Mouse (Mus musculus) heart, postnatal 0 days (tissue): ENCODE results near the gene Glg1. TPM values are rescaled to one million over a fixed set of nuclear protein-coding genes. Genes with fewer than 3 reads are reported as not detected.
"Not testable (repeated sequence)": the region's sequence is repeated elsewhere in the genome, so short reads cannot be mapped to it uniquely, and the experiment has no call there.

Source experiments
- ATAC-seq: fragments of 200-750 bp; cut with Nextera tagmentation; 2 replicates; pipeline ENCODE4 v1.8.0; 2017; ENCODE audit warnings: low read depth, moderate number of reproducible peaks, moderate library complexity; ENCODE audit not compliant: insufficient read depth
- DNase-seq: peaks from one replicate; pipeline ENCODE4 v3.0.0-alpha.2; 2016; ENCODE audit warnings: low spot score
- H3K27ac ChIP-seq: fragments of 300-500 bp; sonication (generic); 2 replicates; pipeline ENCODE4 v1.5.1; 2014; ENCODE audit warnings: low read depth, mild to moderate bottlenecking
- H3K27me3 ChIP-seq: fragments of 300-500 bp; sonication (generic); 2 replicates; pipeline ENCODE4 v1.6.1; 2014; ENCODE audit warnings: low read length, mixed read lengths; ENCODE audit not compliant: control insufficient read depth, insufficient read depth
- H3K36me3 ChIP-seq: fragments of 300-500 bp; sonication (generic); replicated peaks from 2 replicates; pipeline ENCODE4 v1.6.1; 2014; ENCODE audit warnings: low read length, mixed read lengths; ENCODE audit not compliant: control insufficient read depth, insufficient read depth
- H3K4me1 ChIP-seq: fragments of 300-500 bp; sonication (generic); 2 replicates; pipeline ENCODE4 v1.6.1; 2014; ENCODE audit warnings: antibody characterized with exemption; ENCODE audit not compliant: control insufficient read depth, insufficient read depth
- H3K4me2 ChIP-seq: fragments of 300-500 bp; sonication (generic); 2 replicates; pipeline ENCODE4 v1.6.1; 2014; ENCODE audit warnings: low read depth, mild to moderate bottlenecking, low read length, moderate library complexity
- H3K4me3 ChIP-seq: fragments of 300-500 bp; sonication (generic); 2 replicates; pipeline ENCODE4 v1.5.1; 2014; ENCODE audit warnings: low read depth, low read length
- H3K9ac ChIP-seq: fragments of 300-500 bp; sonication (generic); replicated peaks from 2 replicates; pipeline ENCODE4 v1.6.1; 2014; ENCODE audit warnings: low read depth, low read length, mixed read lengths
- H3K9me3 ChIP-seq: fragments of 300-500 bp; sonication (generic); replicated peaks from 2 replicates; pipeline ENCODE4 v1.6.1; 2016; ENCODE audit warnings: low read length; ENCODE audit not compliant: control insufficient read depth
- CTCF ChIP-seq: IDR thresholded peaks from 2 replicates; pipeline ENCODE4 v1.5.1; 2016; ENCODE audit warnings: antibody characterized with exemption, control low read depth, low read depth
- EP300 ChIP-seq: IDR thresholded peaks from 2 replicates; pipeline ENCODE4 v1.6.1; 2016; ENCODE audit warnings: antibody characterized with exemption, low read depth
- WGBS: fragments of 180-500 bp; shearing (Covaris S2); extraction: QIAGEN DNeasy Blood & Tissue Kit; methylation state at CpG from one replicate; pipeline ENCODE4 v1.1.7; 2014; 5-methylcytosine and 5-hydroxymethylcytosine counted together
- polyA plus RNA-seq: library from polyadenylated mRNA; unstranded; fragments of >200 nt; fragmentation: Nextera tagmentation; extraction: Ambion mirVana; gene quantifications from 2 replicates; pipeline ENCODE4 v1.2.1, GENCODE M21; 2015
- total RNA-seq: library from RNA; depleted of rRNA; stranded (reverse); fragments of >200 nt; gene quantifications from 2 replicates; pipeline ENCODE4 v1.2.3, GENCODE M21; 2014; ENCODE audit warnings: low replicate concordance

Glg1 gene
- total and polyA plus RNA-seq, 2 experiments from 2014 or later = 37.1 to 41.9 TPM

DNA sequence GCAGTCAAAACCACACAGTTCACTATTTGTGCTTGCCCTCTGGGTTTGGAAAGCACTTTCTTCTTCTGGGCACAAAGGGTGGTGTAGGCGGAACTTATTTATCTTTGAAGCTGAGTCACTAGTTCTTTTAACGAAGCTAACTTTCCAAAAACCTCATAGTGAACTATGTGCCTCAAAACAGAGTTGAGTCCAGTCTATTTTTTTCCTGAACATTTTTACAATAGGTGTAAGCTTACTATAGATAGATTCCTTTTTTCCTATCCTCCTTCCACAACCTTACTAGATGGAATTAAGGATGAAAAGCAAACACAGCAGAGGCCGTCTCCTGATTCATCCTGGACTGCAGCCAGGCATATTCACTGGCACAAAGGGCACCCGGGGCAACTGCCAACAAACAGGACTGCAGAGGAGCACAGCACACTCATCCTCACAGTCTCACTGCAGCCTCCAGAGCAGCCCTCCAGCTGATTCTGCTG lies 73.5 kb downstream of the Glg1 start:
- TF ChIP-seq CTCF = no peak
- TF ChIP-seq EP300 = no peak
- no peak overlapping the region for H3K4me3 ChIP-seq
- ATAC-seq = no peak
- H3K4me2 ChIP-seq = no peak overlapping the region
- no peaks in the 10 kb centered on the region for H3K27me3 ChIP-seq
- H3K27ac ChIP-seq = peak overlapping the region; percentile 34; the same call in 1 of the 2 replicates
- DNase-seq = peak; percentile 53
- H3K4me1 ChIP-seq = no peaks in the 10 kb centered on the region
- peaks cover 58% of the 10 kb centered on the region for H3K36me3 ChIP-seq
- 26% methylated on average over 4 of the region's 4 CpGs for WGBS
- H3K9ac ChIP-seq = no peak overlapping the region
- H3K9me3 ChIP-seq = no peaks in the 10 kb centered on the region

DNA sequence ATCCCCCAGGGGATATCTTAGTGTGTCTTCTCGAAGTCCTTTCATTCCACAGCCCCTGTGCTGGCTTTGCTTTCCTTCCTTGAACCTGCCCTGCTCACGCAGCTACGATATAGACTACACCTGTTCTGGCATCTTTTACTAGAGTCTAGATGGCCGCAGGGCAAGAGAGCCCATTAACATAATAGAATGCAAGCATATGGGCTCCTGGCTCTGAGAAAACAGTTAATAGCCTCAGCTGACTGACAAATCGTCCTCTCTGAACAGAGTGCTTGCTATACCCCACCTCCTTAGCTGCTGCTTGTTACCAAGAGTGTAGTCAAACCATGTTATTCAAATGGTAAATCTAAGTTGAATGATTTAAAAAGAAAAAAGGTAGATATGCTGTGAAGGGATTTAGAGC lies 87.4 kb downstream of the Glg1 start:
- 77% methylated on average over 5 of the region's 5 CpGs for WGBS
- H3K27me3 ChIP-seq = no peaks in the 10 kb centered on the region
- H3K9me3 ChIP-seq = no peaks in the 10 kb centered on the region
- H3K9ac ChIP-seq = no peak overlapping the region
- DNase-seq (no peak), ATAC-seq (no peak)
- no peak overlapping the region for H3K27ac ChIP-seq
- peaks cover 79% of the 10 kb centered on the region for H3K36me3 ChIP-seq
- TF ChIP-seq CTCF = no peak
- no peak for TF ChIP-seq EP300
- H3K4me3 ChIP-seq = no peak overlapping the region
- H3K4me1 ChIP-seq = no peaks in the 10 kb centered on the region
- no peak overlapping the region for H3K4me2 ChIP-seq

DNA sequence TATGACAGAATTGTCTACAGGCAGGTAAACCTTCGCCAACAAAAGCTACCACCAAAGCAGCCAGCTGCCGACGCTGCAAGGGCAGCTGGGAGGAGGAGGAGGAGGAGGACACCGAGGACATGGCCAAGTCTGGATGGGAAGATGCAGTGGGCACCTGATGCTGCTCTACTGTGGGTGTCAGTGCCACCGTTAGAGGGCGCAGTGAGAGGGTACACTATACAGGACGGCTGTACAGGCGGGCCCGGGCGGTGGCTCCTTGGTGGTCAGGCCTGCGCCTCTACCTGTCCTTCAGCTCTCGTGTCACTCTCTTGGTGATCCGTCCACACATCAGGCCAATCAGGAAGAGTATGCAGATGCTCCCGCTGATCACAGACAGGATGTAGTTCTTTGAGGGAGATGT lies 101.4 kb downstream of the Glg1 start:
- Histone ChIP-seq H3K27me3 (no peaks in the 10 kb centered on the region), H3K27ac (no peak overlapping the region), H3K4me1 (no peaks in the 10 kb centered on the region), H3K9ac (no peak overlapping the region), H3K4me2 (no peak overlapping the region), H3K9me3 (no peaks in the 10 kb centered on the region), H3K36me3 (peaks cover 95% of the 10 kb centered on the region), H3K4me3 (no peak overlapping the region)
- ATAC-seq = peak; percentile 66; the same call in 1 of the 2 replicates
- DNase-seq = no peak
- TF ChIP-seq EP300 (no peak), CTCF (peak; percentile 56)
- WGBS = 51% methylated on average over 14 of the region's 14 CpGs

DNA sequence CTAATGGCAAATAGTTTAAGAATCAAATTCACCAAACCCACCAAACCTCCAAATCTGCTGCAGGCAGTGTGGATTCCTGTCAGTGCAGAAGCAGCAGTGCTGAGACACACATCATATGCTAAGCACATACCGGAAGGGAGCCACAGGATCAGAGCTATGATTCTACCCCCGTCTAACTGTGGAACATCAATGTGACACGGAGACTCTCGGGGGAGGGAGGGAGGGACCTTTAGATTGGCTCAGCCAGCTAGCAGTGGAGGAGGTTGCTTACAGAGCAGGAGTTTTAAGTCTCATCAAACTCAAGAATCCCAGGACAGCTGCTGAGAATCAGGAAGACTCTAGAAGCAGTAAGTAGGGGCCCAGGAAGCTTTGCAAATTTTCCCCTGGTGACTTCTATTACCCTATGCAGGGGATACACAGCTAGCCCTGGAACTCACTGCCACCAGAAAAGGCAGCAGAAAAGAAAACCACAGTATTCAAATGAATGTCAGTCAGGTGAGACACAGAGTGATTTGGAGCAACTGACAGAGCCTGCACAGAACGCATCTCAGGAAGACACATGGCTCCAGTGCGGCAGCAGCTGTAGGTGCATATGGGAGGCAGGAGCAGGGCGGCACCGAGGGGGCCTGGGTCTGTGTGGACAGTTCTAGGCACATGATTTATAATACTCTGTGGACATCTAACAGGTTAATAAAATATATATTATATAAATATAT lies 103.1 kb downstream of the Glg1 start:
- Histone ChIP-seq H3K4me1 (no peaks in the 10 kb centered on the region), H3K4me2 (no peak overlapping the region), H3K9me3 (no peaks in the 10 kb centered on the region), H3K9ac (no peak overlapping the region), H3K27ac (no peak overlapping the region), H3K4me3 (no peak overlapping the region), H3K27me3 (no peaks in the 10 kb centered on the region), H3K36me3 (peaks cover 83% of the 10 kb centered on the region)
- DNase-seq (no peak), ATAC-seq (no peak)
- TF ChIP-seq EP300 (no peak), CTCF (no peak)
- WGBS = 74% methylated on average over 8 of the region's 8 CpGs

DNA sequence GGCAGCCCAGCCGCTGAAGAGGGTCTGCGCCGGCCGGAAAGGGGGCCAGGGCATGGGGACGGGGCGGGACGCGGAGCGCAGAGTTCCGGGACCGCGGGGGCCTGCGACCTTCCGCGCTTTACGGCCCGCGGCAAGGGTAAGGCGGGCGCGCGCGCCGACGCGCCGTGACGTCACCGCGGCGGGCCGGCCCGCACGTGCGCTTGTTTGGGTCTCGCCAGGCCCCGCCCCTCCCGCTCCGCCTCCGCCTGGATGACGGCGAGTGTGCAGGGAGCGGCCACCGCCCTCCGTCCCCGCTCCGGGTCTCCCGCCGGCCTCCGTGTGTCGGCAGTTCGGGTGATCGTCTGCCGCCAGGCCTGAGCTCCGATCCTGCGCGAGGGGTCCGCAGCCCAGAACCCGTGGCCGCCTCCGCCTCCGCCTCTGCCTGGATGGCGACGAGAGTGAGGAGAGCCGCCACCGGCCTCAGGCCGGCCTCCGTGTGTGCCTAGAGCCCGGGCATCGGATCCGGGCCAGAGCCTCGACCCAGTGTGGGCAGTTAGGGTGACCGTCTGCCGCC lies 113.5 kb downstream of the Glg1 start:
- Histone ChIP-seq H3K4me2 (peak overlapping the region; percentile 85), H3K9ac (peak overlapping the region; percentile 80), H3K27ac (peak overlapping the region; percentile 68), H3K4me3 (peak overlapping the region; percentile 67)
- not testable (repeated sequence) for H3K27me3 ChIP-seq, H3K36me3 ChIP-seq, H3K9me3 ChIP-seq, H3K4me1 ChIP-seq
- peak; percentile 82 for DNase-seq
- peak; percentile 94 for ATAC-seq
- WGBS = 0% methylated on average over 40 of the region's 74 CpGs

DNA sequence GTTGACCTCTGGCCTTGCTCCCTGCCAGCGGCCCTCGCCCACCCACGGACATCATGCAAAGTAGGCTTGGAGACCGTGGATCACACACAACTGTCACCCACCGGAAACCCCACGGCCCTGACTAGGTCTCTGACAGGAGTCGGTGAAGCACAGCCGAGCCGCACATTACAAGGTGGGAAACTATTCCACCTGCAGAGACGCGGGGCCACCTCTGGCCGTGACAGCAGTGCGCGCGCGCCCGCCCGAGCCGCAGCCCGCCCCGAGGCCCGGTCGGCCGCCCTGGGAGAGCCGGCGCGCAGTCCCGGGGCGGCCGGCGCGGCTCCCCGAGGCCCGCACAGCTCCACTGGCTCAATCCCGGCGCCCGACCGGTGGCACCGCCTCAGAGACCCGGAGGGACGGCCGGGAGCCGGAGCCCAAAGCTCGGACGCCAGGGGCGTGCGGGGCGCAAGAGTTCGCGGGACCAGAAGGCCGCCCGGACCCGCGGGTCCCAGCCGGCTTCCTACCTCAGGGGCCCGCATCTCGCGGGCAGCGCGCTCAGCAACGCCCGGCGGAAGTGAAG lies 114.0 kb downstream of the Glg1 start:
- not testable (repeated sequence) for DNase-seq, H3K36me3 ChIP-seq, H3K9me3 ChIP-seq, H3K27me3 ChIP-seq, H3K4me1 ChIP-seq
- peak; percentile 52 for ATAC-seq
- Histone ChIP-seq H3K27ac (peak overlapping the region; percentile 68), H3K4me3 (peak overlapping the region; percentile 67), H3K4me2 (peak overlapping the region; percentile 84), H3K9ac (peak overlapping the region; percentile 80)
- under 1% methylated on average over 49 of the region's 63 CpGs for WGBS
